Mouse (Mus musculus): ENCODE results near the gene Iah1. TPM values are rescaled to one million over a fixed set of nuclear protein-coding genes. Genes with fewer than 3 reads are reported as not detected.

Gene Iah1
- polyA plus RNA-seq, 1 experiment from 2014 or later = 73.0 TPM

- DNase-seq (ENCODE audit: low spot score) = peak; percentile 87
These were observed 2.1 kb downstream of the Iah1 start for GRCm38 (mm10) chr12:21318143-21318895.

GRCm38 (mm10) chr12:21320317-21320716, 4.1 kb downstream of the Iah1 start:
- DNase-seq (ENCODE audit: low spot score) = no peak

- no peak for DNase-seq (ENCODE audit: low spot score)
These were observed 5.0 kb downstream of the Iah1 start for GRCm38 (mm10) chr12:21321170-21321569.

GRCm38 (mm10) chr12:21322296-21322695, 6.1 kb downstream of the Iah1 start:
- DNase-seq (ENCODE audit: low spot score) = no peak

- no peak for DNase-seq (ENCODE audit: low spot score)
These were observed 6.7 kb downstream of the Iah1 start for GRCm38 (mm10) chr12:21322856-21323255.

- DNase-seq (ENCODE audit: low spot score) = no peak
These were observed 7.9 kb downstream of the Iah1 start for GRCm38 (mm10) chr12:21324101-21324500.

- no peak for DNase-seq (ENCODE audit: low spot score)
These were observed 9.1 kb downstream of the Iah1 start for GRCm38 (mm10) chr12:21325266-21325665.

GRCm38 (mm10) chr12:21326325-21326724, 10.1 kb downstream of the Iah1 start:
- no peak for DNase-seq (ENCODE audit: low spot score)

GRCm38 (mm10) chr12:21329661-21330400, 13.6 kb downstream of the Iah1 start:
- no peak for DNase-seq (ENCODE audit: low spot score)

- no peak for DNase-seq (ENCODE audit: low spot score)
These were observed 14.9 kb downstream of the Iah1 start for GRCm38 (mm10) chr12:21330961-21331576.

- no peak for DNase-seq (ENCODE audit: low spot score)
These were observed 15.5 kb downstream of the Iah1 start for GRCm38 (mm10) chr12:21331711-21332110.

GRCm38 (mm10) chr12:21333021-21333420, 16.8 kb downstream of the Iah1 start:
- no peak for DNase-seq (ENCODE audit: low spot score)

- DNase-seq (ENCODE audit: low spot score) = no peak
These were observed 17.6 kb downstream of the Iah1 start for GRCm38 (mm10) chr12:21333766-21334165.

- DNase-seq (ENCODE audit: low spot score) = no peak
These were observed 19.7 kb downstream of the Iah1 start for GRCm38 (mm10) chr12:21335869-21336268.

- DNase-seq (ENCODE audit: low spot score) = no peak
These were observed 21.0 kb downstream of the Iah1 start for GRCm38 (mm10) chr12:21337171-21337570.

- no peak for DNase-seq (ENCODE audit: low spot score)
These were observed 24.5 kb downstream of the Iah1 start for GRCm38 (mm10) chr12:21340674-21341073.

GRCm38 (mm10) chr12:21346972-21347371, 30.8 kb downstream of the Iah1 start:
- DNase-seq (ENCODE audit: low spot score) = no peak

GRCm38 (mm10) chr12:21350113-21350876, 34.1 kb downstream of the Iah1 start:
- no peak for DNase-seq (ENCODE audit: low spot score)

GRCm38 (mm10) chr12:21353681-21354080, 37.5 kb downstream of the Iah1 start:
- no peak for DNase-seq (ENCODE audit: low spot score)

GRCm38 (mm10) chr12:21362686-21363085, 46.5 kb downstream of the Iah1 start:
- no peak for DNase-seq (ENCODE audit: low spot score)

GRCm38 (mm10) chr12:21363195-21363594, 47.0 kb downstream of the Iah1 start:
- DNase-seq (ENCODE audit: low spot score) = no peak
